Comparison of ENCODE assay signal across 8 mouse cellular contexts in genomic region chr19:28827697-28828328, GRCm38 (mm10). TPM values are rescaled to one million over a fixed set of nuclear protein-coding genes. Genes with fewer than 3 reads are reported as not detected.
DNase-seq lines count a peak whose midpoint lies in the region; ATAC-seq and TF ChIP-seq lines count a peak whose summit lies in the region.

No protein-coding gene starts in this region.

- intact Hi-C loops in heart, postnatal 10 days (cut with DNase I) = no loop called here

- H3K27me3 ChIP-seq in stomach, postnatal 0 days (ENCODE audit: control insufficient read depth, insufficient read depth, low read length) = no peaks in the 10 kb centered on the region

- WGBS in stomach, postnatal 0 days = 24% methylated on average over 15 of the region's 15 CpGs

- peak; percentile 15 for DNase-seq in urinary bladder, postnatal 14 days (ENCODE audit: low spot score)
- DNase-seq in urinary bladder, postnatal 4 days (ENCODE audit: low spot score in 2 of 2) = no peak
- peak; percentile 37 to 38 for DNase-seq in heart, postnatal 10 days
- DNase-seq in lung, postnatal 14 days = peak; percentile 70
- peak; percentile 77 for DNase-seq in stomach, postnatal 0 days (ENCODE audit: low spot score)
- DNase-seq in layer of hippocampus, adult 9-10 months (ENCODE audit: low spot score) = no peak
- no peak for DNase-seq in frontal cortex, postnatal 25 days (ENCODE audit: low spot score in 2 of 2)
- no peak for DNase-seq in left cerebral cortex, adult 18-20 months (ENCODE audit: low spot score in 2 of 2)

- TF ChIP-seq EP300 in stomach, postnatal 0 days (optimal IDR thresholded peaks at IDR 0.05) = no peak

- peak; percentile 86 for ATAC-seq in stomach, postnatal 0 days (ENCODE audit: low FRiP score, low TSS enrichment)

- H3K36me3 ChIP-seq in stomach, postnatal 0 days (ENCODE audit: control insufficient read depth, insufficient read depth, low read length) = no peaks in the 10 kb centered on the region

- no peak for TF ChIP-seq CTCF in stomach, postnatal 0 days (IDR thresholded peaks at IDR 0.05; ENCODE audit: low read depth)

- H3K27ac ChIP-seq in stomach, postnatal 0 days (replicated peaks) = 0 out of 2 replicates have a peak overlapping the region, but pooled peaks have one; percentile 13

- no peak overlapping the region for H3K9ac ChIP-seq in stomach, postnatal 0 days (ENCODE audit: low read length)

- no peak overlapping the region for H3K4me3 ChIP-seq in stomach, postnatal 0 days (ENCODE audit: low read depth, low read length)

- peak overlapping the region; percentile 37; the same call in 1 of the 2 replicates for H3K4me2 ChIP-seq in stomach, postnatal 0 days (replicated peaks; ENCODE audit: low read depth)

- no peaks in the 10 kb centered on the region for H3K4me1 ChIP-seq in stomach, postnatal 0 days (replicated peaks; ENCODE audit: control insufficient read depth, insufficient read depth)

- no peaks in the 10 kb centered on the region for H3K9me3 ChIP-seq in stomach, postnatal 0 days (ENCODE audit: control insufficient read depth, low read length)

RNA-seq across cellular contexts. Expression of gene Slc1a1, which starts 7.0 kb away (rescaled TPM):
- under 1 TPM; 0.45 to 0.89 TPM for total RNA-seq in heart, postnatal 10 days (2021)
- polyA plus RNA-seq in stomach, postnatal 0 days (2015; fragmentation: Nextera tagmentation; extraction: Ambion mirVana) = 0.28 and 0.48 TPM in 2 replicates
- total RNA-seq in left cerebral cortex, adult 18-20 months (2021) = 100 to 1,000 TPM in 1 of 2 experiments, 10 to 100 TPM in 1; 99.8 to 102 TPM

Comparison
In these comparisons a context has a peak if more than half of its experiments do, and no peak if none do; other contexts are left out.
1. DNase-seq: peak in urinary bladder, postnatal 14 days (single experiment), heart, postnatal 10 days (2 of 2), lung, postnatal 14 days (single experiment) and stomach, postnatal 0 days (single experiment); none in urinary bladder, postnatal 4 days (0 of 2), layer of hippocampus, adult 9-10 months (single experiment), frontal cortex, postnatal 25 days (0 of 2) and left cerebral cortex, adult 18-20 months (0 of 2).
2. RNA of gene Slc1a1, which starts 7.0 kb away (total RNA-seq): 99.8 to 102 TPM in left cerebral cortex, adult 18-20 months; 0.45 to 0.89 TPM in heart, postnatal 10 days; every median in the first group is over 10 times any median in the second.